Mouse (Mus musculus): ENCODE results near the gene Itprid2. TPM values are rescaled to one million over a fixed set of nuclear protein-coding genes. Genes with fewer than 3 reads are reported as not detected.
A peak's percentile ranks its signal among the peaks of the same experiment; 100 is the strongest.
"Not testable (repeated sequence)": the region's sequence is repeated elsewhere in the genome, so short reads cannot be mapped to it uniquely, and the experiment has no call there.

Itprid2 gene
- 8.1 and 9.1 TPM in 2 replicates for polyA plus RNA-seq (2015; fragmentation: Nextera tagmentation; extraction: Ambion mirVana)

- Histone ChIP-seq H3K9me3 (no peaks in the 10 kb centered on the region), H3K4me1 (peaks cover 21% of the 10 kb centered on the region), H3K36me3 (no peaks in the 10 kb centered on the region), H3K27ac (peak within 1 kb of the TSS; percentile 79), H3K27me3 (no peaks in the 10 kb centered on the region), H3K4me3 (peak within 1 kb of the TSS; percentile 85), H3K4me2 (replicated peaks) (peak within 1 kb of the TSS; percentile 85), H3K9ac (peak within 1 kb of the TSS; percentile 88)
- peak; percentile 99 for ATAC-seq (ENCODE audit: low FRiP score, low read depth)
- 4% methylated on average over 39 of the region's 46 CpGs for WGBS
Observed at GRCm38 (mm10) chr2:79634528-79635400, at the start of gene Itprid2. Gene Itprid2, plus strand, starts transcription at chr2:79635352.

DNA sequence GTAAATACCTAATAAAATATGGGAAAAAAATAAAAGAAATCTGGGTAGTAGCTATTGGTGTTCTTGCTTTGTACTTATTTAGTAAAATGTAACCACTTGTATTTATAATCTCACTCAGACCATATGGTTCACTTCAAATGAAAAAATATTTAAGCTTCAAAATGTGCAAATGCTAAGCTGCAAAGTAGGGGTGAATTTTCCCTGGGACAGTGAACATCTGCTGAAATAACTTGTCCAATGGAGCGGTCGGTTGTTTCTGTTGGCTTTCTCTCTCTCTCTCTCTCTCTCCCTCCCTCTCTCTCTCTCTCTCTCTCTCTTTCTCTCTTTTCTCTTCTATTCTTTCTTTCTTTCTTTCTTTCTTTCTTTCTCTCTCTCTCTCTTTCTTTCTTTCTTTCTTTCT lies 39.0 kb upstream of the Itprid2 start:
- H3K4me2 ChIP-seq (replicated peaks): no peak overlapping the region
- H3K36me3 ChIP-seq: no peaks in the 10 kb centered on the region
- no peak overlapping the region for H3K4me3 ChIP-seq
- no peaks in the 10 kb centered on the region for H3K4me1 ChIP-seq
- no peak overlapping the region for H3K9ac ChIP-seq
- H3K27ac ChIP-seq: no peak overlapping the region
- H3K9me3 ChIP-seq: no peaks in the 10 kb centered on the region
- ATAC-seq (ENCODE audit: low FRiP score, low read depth): no peak
- H3K27me3 ChIP-seq: no peaks in the 10 kb centered on the region
- 75% methylated on average over 2 of the region's 2 CpGs for WGBS

GRCm38 (mm10) chr2:79597090-79597489 lies 38.1 kb upstream of the Itprid2 start:
- no peak overlapping the region for H3K4me2 ChIP-seq (replicated peaks)
- H3K9ac ChIP-seq: no peak overlapping the region
- peaks cover 9% of the 10 kb centered on the region for H3K4me1 ChIP-seq
- no peaks in the 10 kb centered on the region for H3K36me3 ChIP-seq
- no peak for ATAC-seq (ENCODE audit: low FRiP score, low read depth)
- H3K27me3 ChIP-seq: no peaks in the 10 kb centered on the region
- H3K4me3 ChIP-seq: no peak overlapping the region
- H3K27ac ChIP-seq: no peak overlapping the region
- no peaks in the 10 kb centered on the region for H3K9me3 ChIP-seq

GRCm38 (mm10) chr2:79601109-79601508 lies 34.0 kb upstream of the Itprid2 start:
- ATAC-seq (ENCODE audit: low FRiP score, low read depth); H3K36me3 ChIP-seq; H3K27me3 ChIP-seq; H3K9ac ChIP-seq; H3K4me3 ChIP-seq; H3K27ac ChIP-seq; H3K4me2 ChIP-seq (replicated peaks); H3K9me3 ChIP-seq: not testable (repeated sequence)
- H3K4me1 ChIP-seq: peaks cover 10% of the 10 kb centered on the region
- WGBS: 58% methylated on average over 2 of the region's 2 CpGs

- peaks cover 10% of the 10 kb centered on the region for H3K4me1 ChIP-seq
- no peaks in the 10 kb centered on the region for H3K27me3 ChIP-seq
- no peak overlapping the region for H3K27ac ChIP-seq
- WGBS: 29% methylated on average over 4 of the region's 4 CpGs
- H3K9ac ChIP-seq: no peak overlapping the region
- no peaks in the 10 kb centered on the region for H3K36me3 ChIP-seq
- no peak overlapping the region for H3K4me3 ChIP-seq
- H3K9me3 ChIP-seq: no peaks in the 10 kb centered on the region
- H3K4me2 ChIP-seq (replicated peaks): no peak overlapping the region
- no peak for ATAC-seq (ENCODE audit: low FRiP score, low read depth)
Observed at GRCm38 (mm10) chr2:79601691-79602116, 33.4 kb upstream of the Itprid2 start.

GRCm38 (mm10) chr2:79602306-79602705 lies 32.8 kb upstream of the Itprid2 start:
- Histone ChIP-seq H3K27ac (no peak overlapping the region), H3K36me3 (no peaks in the 10 kb centered on the region), H3K4me2 (replicated peaks) (no peak overlapping the region), H3K4me1 (peaks cover 10% of the 10 kb centered on the region), H3K9me3 (no peaks in the 10 kb centered on the region), H3K27me3 (no peaks in the 10 kb centered on the region), H3K9ac (no peak overlapping the region), H3K4me3 (no peak overlapping the region)
- 55% methylated on average over 6 of the region's 6 CpGs for WGBS
- no peak for ATAC-seq (ENCODE audit: low FRiP score, low read depth)

DNA sequence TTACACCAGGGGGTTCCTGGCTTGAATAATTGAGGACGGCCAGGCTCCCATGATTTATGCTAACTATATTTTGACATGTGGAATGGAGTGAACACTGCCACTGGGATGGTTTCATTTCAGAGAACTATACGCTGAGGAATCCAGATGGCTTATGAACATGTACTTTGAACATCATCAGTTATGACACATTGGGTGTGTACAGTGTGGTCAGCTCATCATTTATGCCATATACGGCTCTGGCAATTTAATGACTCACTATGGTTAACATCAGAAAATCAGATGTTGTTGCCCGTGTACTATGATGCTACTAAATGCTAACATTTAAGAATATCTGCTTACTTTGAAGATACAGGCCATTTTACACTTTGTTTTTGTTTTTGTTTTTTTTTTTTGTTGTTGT lies 31.8 kb upstream of the Itprid2 start:
- Histone ChIP-seq H3K4me1 (peaks cover 10% of the 10 kb centered on the region), H3K4me2 (replicated peaks) (no peak overlapping the region), H3K27ac (no peak overlapping the region), H3K27me3 (no peaks in the 10 kb centered on the region), H3K36me3 (no peaks in the 10 kb centered on the region), H3K4me3 (no peak overlapping the region), H3K9ac (no peak overlapping the region), H3K9me3 (no peaks in the 10 kb centered on the region)
- no peak for ATAC-seq (ENCODE audit: low FRiP score, low read depth)
- 81% methylated on average over 4 of the region's 4 CpGs for WGBS

DNA sequence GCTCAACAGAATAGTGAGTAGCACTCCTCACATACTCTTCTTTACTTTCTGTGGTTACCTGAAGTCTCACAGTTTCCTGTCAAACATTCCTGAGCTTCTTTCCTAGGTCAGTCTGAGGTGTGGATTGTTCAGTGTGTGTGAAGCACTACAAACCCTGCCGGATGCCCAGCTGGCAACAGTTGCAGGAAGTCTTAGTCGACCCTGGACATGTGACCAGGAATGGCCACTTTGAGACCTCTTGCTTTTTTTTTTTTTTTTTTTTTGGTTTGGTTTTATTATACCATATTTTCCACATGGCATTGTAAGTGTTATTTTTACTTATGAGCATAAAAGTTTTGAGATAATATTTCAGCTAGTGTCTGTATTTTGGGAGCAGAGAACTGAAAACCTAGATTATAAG lies 29.1 kb upstream of the Itprid2 start:
- no peaks in the 10 kb centered on the region for H3K9me3 ChIP-seq
- H3K36me3 ChIP-seq: no peaks in the 10 kb centered on the region
- no peak for ATAC-seq (ENCODE audit: low FRiP score, low read depth)
- WGBS: 79% methylated on average over 2 of the region's 2 CpGs
- peaks cover 10% of the 10 kb centered on the region for H3K4me1 ChIP-seq
- no peak overlapping the region for H3K4me3 ChIP-seq
- no peak overlapping the region for H3K9ac ChIP-seq
- H3K27ac ChIP-seq: no peak overlapping the region
- H3K27me3 ChIP-seq: no peaks in the 10 kb centered on the region
- no peak overlapping the region for H3K4me2 ChIP-seq (replicated peaks)

GRCm38 (mm10) chr2:79607181-79607580 lies 28.0 kb upstream of the Itprid2 start:
- H3K36me3 ChIP-seq: no peaks in the 10 kb centered on the region
- H3K9ac ChIP-seq: no peak overlapping the region
- H3K9me3 ChIP-seq: no peaks in the 10 kb centered on the region
- H3K27me3 ChIP-seq: no peaks in the 10 kb centered on the region
- no peak overlapping the region for H3K4me2 ChIP-seq (replicated peaks)
- no peak for ATAC-seq (ENCODE audit: low FRiP score, low read depth)
- no peak overlapping the region for H3K27ac ChIP-seq
- H3K4me1 ChIP-seq: 0 out of 2 replicates have a peak, but pooled peaks cover under 1% of the 10 kb centered on the region
- WGBS: 78% methylated on average over 2 of the region's 2 CpGs
- H3K4me3 ChIP-seq: no peak overlapping the region

GRCm38 (mm10) chr2:79608301-79609074 lies 26.7 kb upstream of the Itprid2 start:
- Histone ChIP-seq H3K4me2 (replicated peaks) (no peak overlapping the region), H3K4me1 (no peaks in the 10 kb centered on the region), H3K27ac (no peak overlapping the region), H3K4me3 (no peak overlapping the region), H3K9me3 (no peaks in the 10 kb centered on the region), H3K36me3 (no peaks in the 10 kb centered on the region), H3K9ac (no peak overlapping the region), H3K27me3 (no peaks in the 10 kb centered on the region)
- 89% methylated on average over 8 of the region's 8 CpGs for WGBS
- no peak for ATAC-seq (ENCODE audit: low FRiP score, low read depth)

GRCm38 (mm10) chr2:79610894-79611293 lies 24.3 kb upstream of the Itprid2 start:
- 62% methylated on average over 3 of the region's 3 CpGs for WGBS
- H3K4me1 ChIP-seq: no peaks in the 10 kb centered on the region
- H3K9ac ChIP-seq: no peak overlapping the region
- H3K9me3 ChIP-seq: no peaks in the 10 kb centered on the region
- H3K4me2 ChIP-seq (replicated peaks): no peak overlapping the region
- no peak overlapping the region for H3K27ac ChIP-seq
- H3K27me3 ChIP-seq: no peaks in the 10 kb centered on the region
- ATAC-seq (ENCODE audit: low FRiP score, low read depth): no peak
- H3K4me3 ChIP-seq: no peak overlapping the region
- no peaks in the 10 kb centered on the region for H3K36me3 ChIP-seq

- Histone ChIP-seq H3K4me2 (replicated peaks) (no peak overlapping the region), H3K27ac (no peak overlapping the region), H3K27me3 (no peaks in the 10 kb centered on the region), H3K36me3 (no peaks in the 10 kb centered on the region), H3K4me3 (no peak overlapping the region), H3K9ac (no peak overlapping the region), H3K9me3 (no peaks in the 10 kb centered on the region), H3K4me1 (no peaks in the 10 kb centered on the region)
- ATAC-seq (ENCODE audit: low FRiP score, low read depth): no peak
- 88% methylated on average over 2 of the region's 2 CpGs for WGBS
Observed at GRCm38 (mm10) chr2:79618145-79618544, 17.0 kb upstream of the Itprid2 start.

Data from limb, embryonic 13.5 days (tissue).